Mouse (Mus musculus): ENCODE data around the gene Actrt1.

Actrt1 gene

DNA sequence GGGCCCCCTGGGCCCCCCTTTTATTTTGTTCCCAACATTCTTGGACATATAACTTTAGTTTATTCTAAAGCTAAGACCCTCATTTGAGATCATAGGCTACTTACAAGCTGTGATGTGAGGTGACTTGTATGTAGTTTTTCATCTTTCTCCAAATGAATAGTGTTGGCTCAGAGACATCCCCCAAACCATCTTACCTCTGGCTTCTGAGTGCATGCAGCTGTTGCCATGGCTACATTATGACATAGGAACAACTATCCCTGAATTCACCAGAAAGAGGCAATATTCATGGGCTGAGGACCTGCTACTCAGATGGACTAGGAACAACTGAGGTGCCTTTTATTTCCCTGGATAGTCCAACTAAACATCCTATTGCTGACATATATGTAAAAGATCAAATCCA lies at the start of gene Actrt1:
TSS of gene Actrt1 (plus strand) at position 301 of the 400 bp plus-strand sequence.
- DNase-seq (ENCODE audit: low read depth, low spot score), result no peak

DNA sequence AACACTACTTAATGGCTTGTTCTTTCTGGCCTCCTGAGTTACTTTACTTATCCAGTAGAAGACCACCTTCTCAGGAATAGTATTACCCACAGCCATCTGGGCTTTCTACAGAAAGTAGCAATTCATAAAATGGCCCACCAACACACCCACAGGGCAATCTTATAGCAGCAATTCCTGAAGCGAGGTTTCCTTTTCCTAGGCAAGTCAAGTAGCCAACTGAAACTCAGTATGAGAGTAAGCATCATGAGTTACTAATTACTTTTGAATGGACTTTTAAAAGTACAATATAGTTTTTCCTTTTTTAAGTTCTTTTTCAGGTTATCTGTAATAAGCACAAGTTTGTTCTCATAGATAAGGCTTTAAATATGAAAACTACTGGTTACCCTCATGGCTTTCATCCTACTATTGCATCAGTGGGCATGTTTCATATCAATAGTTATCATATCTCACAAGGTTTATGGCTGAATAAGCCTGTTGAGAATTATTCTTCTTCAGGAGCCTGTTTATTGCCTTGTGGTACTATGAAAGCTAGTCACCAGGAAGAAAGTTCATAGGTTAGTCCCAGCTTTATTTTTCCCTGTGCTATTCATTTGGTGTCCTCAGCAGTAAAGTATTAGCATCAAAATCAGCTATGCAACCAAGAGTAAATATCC lies 2.8 kb downstream of the Actrt1 start:
- DNase-seq (ENCODE audit: low read depth, low spot score), result no peak
